Mouse (Mus musculus): ENCODE measurements around the gene Cdt1.

DNA sequence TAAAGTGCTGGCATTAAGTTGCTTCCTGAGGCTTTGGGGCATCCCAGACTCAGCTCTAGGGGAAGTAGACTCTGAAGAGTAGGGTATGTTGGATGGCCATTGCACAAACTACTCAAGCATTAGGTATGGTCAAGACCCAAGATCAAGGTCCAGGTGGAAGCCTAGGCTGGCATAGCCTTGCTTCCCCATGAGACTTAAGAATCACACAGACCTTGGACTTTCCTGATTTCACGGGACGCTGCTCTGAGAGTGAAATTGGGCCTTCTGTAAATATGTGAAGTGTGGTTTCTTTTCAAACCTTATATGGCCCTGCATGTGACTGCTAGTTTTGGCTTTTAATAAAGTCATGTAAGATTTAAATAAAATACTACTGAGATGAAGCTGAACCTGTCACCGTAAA lies 4.9 kb downstream of the Cdt1 start:
- TF ChIP-seq EP300 (IDR thresholded peaks at IDR 0.05; ENCODE audit: low read depth) (no peak), CTCF (IDR thresholded peaks at IDR 0.05; ENCODE audit: low read depth) (no peak)

Data from liver, postnatal 0 days (tissue).